Mouse (Mus musculus) C2C12 (cell line): ENCODE results near the gene 1700010I14Rik.

Source experiments
- CEBPB ChIP-seq: IDR thresholded peaks from one replicate; pipeline ENCODE4 v1.6.1; 2011; ENCODE audit warnings: low read depth, mild to moderate bottlenecking, control low read depth, moderate library complexity
- CTCF ChIP-seq: IDR thresholded peaks from one replicate; pipeline ENCODE4 v1.5.1; 2011; ENCODE audit not compliant: control insufficient read depth, insufficient read depth, insufficient read length
- MAX ChIP-seq: IDR thresholded peaks from one replicate; pipeline ENCODE4 v1.6.1; 2011; ENCODE audit warnings: mild to moderate bottlenecking, control low read depth
- MYOG ChIP-seq: IDR thresholded peaks from one replicate; pipeline ENCODE4 v1.6.1; 2011; ENCODE audit not compliant: control insufficient read depth, insufficient read length; ENCODE audit errors: extremely low read depth
- USF1 ChIP-seq: IDR thresholded peaks from one replicate; pipeline ENCODE4 v1.6.1; 2011; ENCODE audit warnings: low read depth, mild to moderate bottlenecking, control low read depth, moderate library complexity

- TF ChIP-seq CEBPB (no peak), CTCF (no peak), USF1 (no peak), MAX (no peak), MYOG (no peak)
These were observed 26.5 kb upstream of the 1700010I14Rik start for GRCm38 (mm10) chr17:8961644-8962043.
